Mouse (Mus musculus) hindbrain, embryonic 14.5 days (tissue): ENCODE data around the gene Abca4. TPM values are rescaled to one million over a fixed set of nuclear protein-coding genes. Genes with fewer than 3 reads are reported as not detected.

Source experiments
- ATAC-seq: fragments of 200-750 bp; cut with Nextera tagmentation; 2 replicates; pipeline ENCODE4 v1.8.0; 2017; ENCODE audit warnings: moderate number of reproducible peaks, mild to moderate bottlenecking, moderate TSS enrichment, moderate library complexity; ENCODE audit not compliant: low FRiP score
- DNase-seq: peaks from one replicate; pipeline ENCODE4 v3.0.0-alpha.2; 2015; ENCODE audit warnings: low spot score
- H3K27ac ChIP-seq: fragments of 300-500 bp; sonication (generic); 2 replicates; pipeline ENCODE4 v1.5.1; 2014; ENCODE audit warnings: mild to moderate bottlenecking, moderate library complexity
- H3K27me3 ChIP-seq: fragments of 300-500 bp; sonication (generic); 2 replicates; pipeline ENCODE4 v1.6.1; 2014; ENCODE audit warnings: mild to moderate bottlenecking, low read length, mixed read lengths; ENCODE audit not compliant: control insufficient read depth, insufficient read depth
- H3K36me3 ChIP-seq: fragments of 300-500 bp; sonication (generic); replicated peaks from 2 replicates; pipeline ENCODE4 v1.6.1; 2014; ENCODE audit not compliant: control insufficient read depth, insufficient read depth
- H3K4me1 ChIP-seq: fragments of 300-500 bp; sonication (generic); replicated peaks from 2 replicates; pipeline ENCODE4 v1.6.1; 2014; ENCODE audit warnings: antibody characterized with exemption, low read length, mixed read lengths; ENCODE audit not compliant: control insufficient read depth, insufficient read depth
- H3K4me2 ChIP-seq: fragments of 300-500 bp; sonication (generic); replicated peaks from 2 replicates; pipeline ENCODE4 v1.6.1; 2014; ENCODE audit warnings: mild to moderate bottlenecking, moderate library complexity
- H3K4me3 ChIP-seq: fragments of 300-500 bp; sonication (generic); replicated peaks from 2 replicates; pipeline ENCODE4 v1.5.1; 2014; ENCODE audit warnings: mild to moderate bottlenecking, low read length
- H3K9ac ChIP-seq: fragments of 300-500 bp; sonication (generic); 2 replicates; pipeline ENCODE4 v1.6.1; 2014
- H3K9me3 ChIP-seq: fragments of 300-500 bp; sonication (generic); 2 replicates; pipeline ENCODE4 v1.6.1; 2016; ENCODE audit warnings: low read length; ENCODE audit not compliant: control insufficient read depth
- WGBS: fragments of 180-500 bp; shearing (Covaris S2); extraction: QIAGEN DNeasy Blood & Tissue Kit; methylation state at CpG from one replicate; pipeline ENCODE4 v1.1.7; 2014; 5-methylcytosine and 5-hydroxymethylcytosine counted together
- polyA plus RNA-seq: library from polyadenylated mRNA; unstranded; fragments of >200 nt; fragmentation: Nextera tagmentation; extraction: Ambion mirVana; gene quantifications from 2 replicates; pipeline ENCODE4 v1.2.1, GENCODE M21; 2014

The Abca4 gene
- polyA plus RNA-seq, 1 experiment from 2014 or later, result 5.1 TPM

GRCm38 (mm10) chr3:122047402-122047801, 3.2 kb downstream of the Abca4 start:
- peaks cover 36% of the 10 kb centered on the region for H3K27me3 ChIP-seq
- H3K9ac ChIP-seq, result no peak overlapping the region
- 38% methylated on average over 7 of the region's 7 CpGs for WGBS
- DNase-seq (no peak), ATAC-seq (no peak)
- H3K27ac ChIP-seq, result no peak overlapping the region
- peaks cover 41% of the 10 kb centered on the region for H3K4me1 ChIP-seq
- no peaks in the 10 kb centered on the region for H3K9me3 ChIP-seq
- H3K4me2 ChIP-seq, result no peak overlapping the region
- H3K36me3 ChIP-seq, result no peaks in the 10 kb centered on the region
- H3K4me3 ChIP-seq, result no peak overlapping the region

- Histone ChIP-seq H3K4me2 (peak overlapping the region; percentile 7; the same call in 1 of the 2 replicates), H3K27me3 (peaks cover 30% of the 10 kb centered on the region)
Observed at GRCm38 (mm10) chr3:122047921-122048861, 3.9 kb downstream of the Abca4 start.

GRCm38 (mm10) chr3:122049158-122049557, 4.9 kb downstream of the Abca4 start:
- DNase-seq (no peak), ATAC-seq (no peak)
- Histone ChIP-seq H3K9me3 (no peaks in the 10 kb centered on the region), H3K4me3 (no peak overlapping the region), H3K36me3 (no peaks in the 10 kb centered on the region), H3K4me2 (no peak overlapping the region), H3K27me3 (peaks cover 20% of the 10 kb centered on the region), H3K27ac (no peak overlapping the region), H3K4me1 (peaks cover 37% of the 10 kb centered on the region), H3K9ac (no peak overlapping the region)
- WGBS, result 56% methylated on average over 6 of the region's 6 CpGs

More at GRCm38 (mm10) chr3:122047921-122048861, 3.9 kb downstream of the Abca4 start:
- DNase-seq, result peak; percentile 71
- H3K4me1 ChIP-seq, result peaks cover 41% of the 10 kb centered on the region
- WGBS, result 17% methylated on average over 16 of the region's 17 CpGs
- no peaks in the 10 kb centered on the region for H3K36me3 ChIP-seq
- H3K9me3 ChIP-seq, result no peaks in the 10 kb centered on the region
- peak; percentile 61 for ATAC-seq
- no peak overlapping the region for H3K4me3 ChIP-seq
- no peak overlapping the region for H3K27ac ChIP-seq
- no peak overlapping the region for H3K9ac ChIP-seq

GRCm38 (mm10) chr3:122058439-122059198, 14.4 kb downstream of the Abca4 start:
- no peak overlapping the region for H3K9ac ChIP-seq
- DNase-seq (no peak), ATAC-seq (no peak)
- no peak overlapping the region for H3K4me2 ChIP-seq
- no peaks in the 10 kb centered on the region for H3K9me3 ChIP-seq
- H3K4me3 ChIP-seq, result no peak overlapping the region
- no peaks in the 10 kb centered on the region for H3K36me3 ChIP-seq
- no peaks in the 10 kb centered on the region for H3K4me1 ChIP-seq
- WGBS, result 71% methylated on average over 9 of the region's 9 CpGs
- no peaks in the 10 kb centered on the region for H3K27me3 ChIP-seq
- H3K27ac ChIP-seq, result no peak overlapping the region

- H3K4me3 ChIP-seq, result no peak overlapping the region
- H3K4me1 ChIP-seq, result no peaks in the 10 kb centered on the region
- H3K9me3 ChIP-seq, result no peaks in the 10 kb centered on the region
- no peaks in the 10 kb centered on the region for H3K27me3 ChIP-seq
- no peak overlapping the region for H3K4me2 ChIP-seq
- no peak overlapping the region for H3K27ac ChIP-seq
- ATAC-seq, result no peak
- no peak overlapping the region for H3K9ac ChIP-seq
- no peak for DNase-seq
- H3K36me3 ChIP-seq, result no peaks in the 10 kb centered on the region
- 89% methylated on average over 10 of the region's 10 CpGs for WGBS
Observed at GRCm38 (mm10) chr3:122062586-122062985, 18.3 kb downstream of the Abca4 start.

- Histone ChIP-seq H3K4me2 (no peak overlapping the region), H3K4me1 (no peaks in the 10 kb centered on the region), H3K27me3 (no peaks in the 10 kb centered on the region), H3K36me3 (no peaks in the 10 kb centered on the region), H3K4me3 (no peak overlapping the region), H3K27ac (no peak overlapping the region), H3K9ac (no peak overlapping the region), H3K9me3 (no peaks in the 10 kb centered on the region)
- no peak for DNase-seq
- WGBS, result 84% methylated on average over 13 of the region's 13 CpGs
- no peak for ATAC-seq
Observed at GRCm38 (mm10) chr3:122064556-122065410, 20.5 kb downstream of the Abca4 start.

- Histone ChIP-seq H3K4me2 (no peak overlapping the region), H3K27ac (no peak overlapping the region), H3K4me1 (peaks cover 5% of the 10 kb centered on the region; the same call in 1 of the 2 replicates), H3K27me3 (no peaks in the 10 kb centered on the region), H3K9ac (no peak overlapping the region), H3K36me3 (no peaks in the 10 kb centered on the region), H3K9me3 (no peaks in the 10 kb centered on the region), H3K4me3 (no peak overlapping the region)
- ATAC-seq (no peak), DNase-seq (no peak)
- 75% methylated on average over 10 of the region's 10 CpGs for WGBS
Observed at GRCm38 (mm10) chr3:122071769-122072168, 27.5 kb downstream of the Abca4 start.

- Histone ChIP-seq H3K4me2 (no peak overlapping the region), H3K27ac (no peak overlapping the region; the same call in 1 of the 2 replicates), H3K4me1 (peaks cover 5% of the 10 kb centered on the region; the same call in 1 of the 2 replicates), H3K9me3 (no peaks in the 10 kb centered on the region), H3K4me3 (no peak overlapping the region), H3K36me3 (no peaks in the 10 kb centered on the region), H3K9ac (no peak overlapping the region), H3K27me3 (no peaks in the 10 kb centered on the region)
- ATAC-seq, result no peak
- no peak for DNase-seq
- 60% methylated on average over 11 of the region's 11 CpGs for WGBS
Observed at GRCm38 (mm10) chr3:122072646-122073571, 28.7 kb downstream of the Abca4 start.
